Mouse (Mus musculus) embryo, embryonic 10 days (tissue): ENCODE data around the gene Nup107.
"Not testable (repeated sequence)": the region's sequence is repeated elsewhere in the genome, so short reads cannot be mapped to it uniquely, and the experiment has no call there.

Source experiments
- DNase-seq: peaks from one replicate; pipeline ENCODE4 v3.0.0-alpha.2; 2015; ENCODE audit warnings: low spot score

The Nup107 gene

GRCm38 (mm10) chr10:117765116-117765894, 27.2 kb downstream of the Nup107 start:
- no peak for DNase-seq

GRCm38 (mm10) chr10:117764598-117764997, 27.9 kb downstream of the Nup107 start:
- DNase-seq = no peak

- no peak for DNase-seq
Observed at GRCm38 (mm10) chr10:117763588-117764190, 28.8 kb downstream of the Nup107 start.

GRCm38 (mm10) chr10:117762966-117763365, 29.5 kb downstream of the Nup107 start:
- no peak for DNase-seq

GRCm38 (mm10) chr10:117762281-117762830, 30.1 kb downstream of the Nup107 start:
- DNase-seq = no peak

GRCm38 (mm10) chr10:117761551-117761950, 31.0 kb downstream of the Nup107 start:
- DNase-seq = no peak

GRCm38 (mm10) chr10:117760831-117761335, 31.6 kb downstream of the Nup107 start:
- DNase-seq = no peak

GRCm38 (mm10) chr10:117759844-117760630, 32.5 kb downstream of the Nup107 start:
- no peak for DNase-seq

GRCm38 (mm10) chr10:117758749-117759727, 33.5 kb downstream of the Nup107 start:
- no peak for DNase-seq

- DNase-seq = not testable (repeated sequence)
Observed at GRCm38 (mm10) chr10:117758344-117758743, 34.2 kb downstream of the Nup107 start.

- no peak for DNase-seq
Observed at GRCm38 (mm10) chr10:117757796-117758342, 34.6 kb downstream of the Nup107 start.

- DNase-seq = no peak
Observed at GRCm38 (mm10) chr10:117757259-117757658, 35.2 kb downstream of the Nup107 start.

- DNase-seq = no peak
Observed at GRCm38 (mm10) chr10:117756784-117757183, 35.7 kb downstream of the Nup107 start.

GRCm38 (mm10) chr10:117755799-117756467, 36.6 kb downstream of the Nup107 start:
- DNase-seq = no peak

- no peak for DNase-seq
Observed at GRCm38 (mm10) chr10:117755086-117755798, 37.3 kb downstream of the Nup107 start.

GRCm38 (mm10) chr10:117754609-117754940, 37.9 kb downstream of the Nup107 start:
- DNase-seq = no peak

GRCm38 (mm10) chr10:117753711-117754608, 38.5 kb downstream of the Nup107 start:
- no peak for DNase-seq

GRCm38 (mm10) chr10:117752851-117753647, 39.5 kb downstream of the Nup107 start:
- no peak for DNase-seq
